Mouse (Mus musculus) olfactory bulb, adult 2 months (tissue): ENCODE data around the gene Xylt1.

Experiments used
- CTCF ChIP-seq: fragments of 200-500 bp; IDR thresholded peaks from 2 replicates; pipeline ENCODE4 v1.5.1; 2012; ENCODE audit warnings: low read depth, mild to moderate bottlenecking, low read length, moderate library complexity; ENCODE audit not compliant: insufficient read depth
- POLR2A ChIP-seq: fragments of 200-500 bp; IDR thresholded peaks from 2 replicates; pipeline ENCODE4 v1.6.1; 2012; ENCODE audit warnings: mild to moderate bottlenecking, low read depth, low read length, moderate library complexity; ENCODE audit not compliant: insufficient read depth

GRCm38 (mm10) chr7:117502415-117502814 lies 121.6 kb downstream of the Xylt1 start:
- TF ChIP-seq CTCF (no peak), POLR2A (no peak)
